Mouse (Mus musculus) CH12F3 (cell line): ENCODE measurements around the gene Kif12.

Experiments
- in situ Hi-C: fragments of 300-500 bp; cut with MboI; formaldehyde crosslinking; loops from 2 replicates; pipeline ENCODE4 v1.14.3; 2020; ENCODE audit warnings: low sequenced_read_pairs

The Kif12 gene

DNA sequence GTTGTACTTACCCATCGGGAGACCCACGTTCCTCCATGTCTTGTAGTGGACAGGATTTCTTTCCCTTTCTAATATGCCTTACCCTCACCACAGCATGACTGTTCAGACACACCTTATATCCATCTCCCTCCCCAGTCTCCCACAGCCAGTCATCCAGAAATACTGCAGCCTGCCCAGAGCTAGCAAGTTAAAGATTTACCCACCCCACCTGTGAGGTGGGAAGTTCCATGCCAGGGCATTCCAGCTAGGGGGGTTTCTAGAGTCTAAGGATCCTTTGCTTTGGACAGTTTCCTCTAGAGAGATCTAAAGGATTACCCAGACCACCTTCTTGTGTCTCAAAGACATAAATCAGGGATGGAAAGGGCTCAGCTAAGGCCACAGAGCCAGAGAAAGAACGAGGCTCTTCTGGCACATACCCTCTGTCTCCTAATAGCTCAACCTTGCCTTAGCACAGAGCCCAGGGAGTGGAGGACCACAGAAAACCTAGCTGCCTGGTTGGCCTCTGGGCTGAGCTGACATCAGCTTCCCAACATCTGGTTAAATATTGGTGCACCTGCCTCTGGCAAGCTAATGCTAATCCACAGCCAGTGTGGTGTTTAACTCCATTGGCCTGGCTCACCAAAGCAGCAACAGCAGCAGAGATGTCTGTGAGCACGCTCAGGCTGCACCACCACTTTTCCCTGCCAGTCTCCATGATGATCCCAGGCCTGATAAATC, at the start of gene Kif12:
TSS of gene Kif12 (minus strand) at position 163 of the 717 bp plus-strand sequence.
- in situ Hi-C loops: no loop called here

DNA sequence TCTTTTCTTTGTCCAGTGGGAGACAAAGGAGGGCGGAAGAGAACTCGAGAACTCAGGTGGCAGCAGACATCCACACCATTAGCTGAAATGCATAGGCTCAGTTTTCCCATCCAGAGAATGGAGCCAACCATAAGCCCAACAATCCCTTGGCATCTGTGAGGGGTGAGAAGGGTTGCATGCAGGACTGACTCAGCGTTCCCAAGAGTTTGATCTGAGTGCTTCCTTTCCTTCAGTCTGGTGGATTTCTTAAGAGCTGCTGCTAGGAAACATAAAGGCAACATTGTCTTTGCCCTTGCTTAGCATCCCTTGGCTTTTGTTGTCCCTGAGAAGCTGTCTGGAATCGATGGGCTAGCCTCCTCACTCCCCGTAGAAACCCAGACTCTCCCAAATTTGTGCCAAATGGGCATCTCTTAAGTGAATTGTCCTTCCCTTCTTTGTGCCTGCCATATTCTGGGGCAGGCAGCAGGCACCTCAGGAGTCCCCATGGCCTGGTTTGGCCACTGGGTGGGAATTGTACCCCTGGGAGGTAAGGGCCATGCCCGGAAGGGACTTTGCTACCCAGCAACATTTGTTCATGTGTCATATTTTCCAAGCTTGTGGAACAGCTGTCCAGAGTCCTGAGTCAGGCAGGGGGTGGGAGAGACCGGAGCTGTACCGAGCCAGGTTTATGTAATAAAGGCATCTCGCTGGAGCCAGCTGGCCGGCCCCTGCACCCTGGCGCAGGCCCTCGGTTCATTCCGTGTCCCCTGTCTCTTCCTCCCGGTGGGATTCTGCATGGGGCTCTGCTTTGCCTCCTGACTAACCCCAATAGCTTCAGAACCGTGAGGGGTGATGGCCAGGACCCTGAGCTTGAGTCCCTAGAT, 49.4 kb upstream of the Kif12 start:
- in situ Hi-C loops: no loop called here

DNA sequence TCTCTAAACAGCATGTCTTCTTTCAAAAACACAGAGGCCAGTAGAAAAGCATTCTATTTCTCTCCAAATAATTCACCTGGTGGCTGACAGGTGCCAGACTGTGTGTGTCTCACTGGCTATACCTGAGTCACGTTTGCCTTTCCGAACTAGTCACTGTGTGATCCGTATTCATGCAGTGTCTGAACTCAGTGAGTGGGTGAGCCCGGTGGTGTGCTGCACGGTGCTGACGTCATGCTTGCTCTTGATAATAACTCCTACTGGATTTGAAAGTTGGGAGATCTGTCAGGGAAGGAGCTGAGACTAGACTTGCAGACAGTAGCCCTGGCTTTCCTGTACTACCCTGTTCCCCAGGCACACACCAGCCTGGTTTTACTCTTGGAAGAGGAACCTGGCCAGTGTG, 47.7 kb upstream of the Kif12 start:
- in situ Hi-C loops: no loop called here

DNA sequence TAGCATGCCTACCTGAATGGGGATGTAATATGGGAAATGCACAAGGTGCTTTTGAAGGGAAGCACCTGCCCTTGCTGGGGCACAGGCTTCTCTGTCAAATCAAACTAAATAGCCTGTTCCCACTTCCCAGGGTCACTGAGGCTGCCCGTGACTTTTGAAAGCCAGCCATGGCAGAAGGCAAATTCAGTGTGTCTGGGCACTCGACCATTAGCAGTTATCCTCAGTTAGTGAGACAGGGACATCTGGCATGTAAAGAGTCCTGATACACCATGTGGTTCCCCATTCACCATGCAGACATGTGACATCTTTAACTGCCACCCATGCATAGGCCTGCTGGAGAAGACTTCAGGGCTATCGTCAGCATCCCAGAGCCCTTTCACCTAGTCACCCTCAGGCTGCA, 47.1 kb upstream of the Kif12 start:
- in situ Hi-C loops: no loop called here

DNA sequence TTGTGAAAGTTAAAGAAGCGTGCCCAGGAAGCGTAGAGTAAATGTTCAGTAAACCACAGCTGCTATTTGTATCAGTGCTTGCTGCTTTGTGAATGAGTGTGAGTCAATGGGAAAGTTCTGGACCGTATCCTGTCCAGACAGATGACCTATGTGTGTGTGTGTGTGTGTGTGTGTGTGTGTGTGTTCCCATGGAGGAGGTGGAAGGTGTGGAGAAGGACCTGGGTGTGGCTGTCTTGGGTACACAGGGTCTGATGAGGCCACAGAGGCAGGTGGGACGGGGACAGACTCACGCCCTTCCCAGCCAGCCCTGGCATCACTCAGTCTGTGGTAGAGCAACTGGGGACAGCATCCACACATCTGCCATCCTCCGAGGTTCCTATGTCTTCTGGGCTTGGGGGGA, 45.6 kb upstream of the Kif12 start:
- in situ Hi-C loops: no loop called here

DNA sequence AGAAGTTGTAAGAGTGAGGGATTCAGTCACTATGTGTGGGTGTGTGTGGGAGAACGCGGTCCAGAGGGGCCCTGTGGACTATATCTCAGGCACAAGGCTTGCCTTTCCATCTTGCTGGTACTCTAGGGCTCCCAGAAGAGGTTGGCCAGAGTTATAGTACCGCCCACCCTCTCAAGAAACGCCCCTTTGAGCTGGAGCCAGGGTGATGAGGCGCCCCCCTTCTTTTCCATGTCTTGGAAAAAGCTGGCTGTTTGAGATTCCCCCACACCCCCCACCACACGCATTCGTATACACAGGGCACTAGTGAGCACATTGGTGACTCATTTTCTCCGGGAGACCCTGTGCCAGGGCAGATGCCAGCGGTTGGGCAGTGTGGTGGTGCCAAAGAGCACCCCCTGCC, 44.6 kb upstream of the Kif12 start:
- in situ Hi-C loops: no loop called here

DNA sequence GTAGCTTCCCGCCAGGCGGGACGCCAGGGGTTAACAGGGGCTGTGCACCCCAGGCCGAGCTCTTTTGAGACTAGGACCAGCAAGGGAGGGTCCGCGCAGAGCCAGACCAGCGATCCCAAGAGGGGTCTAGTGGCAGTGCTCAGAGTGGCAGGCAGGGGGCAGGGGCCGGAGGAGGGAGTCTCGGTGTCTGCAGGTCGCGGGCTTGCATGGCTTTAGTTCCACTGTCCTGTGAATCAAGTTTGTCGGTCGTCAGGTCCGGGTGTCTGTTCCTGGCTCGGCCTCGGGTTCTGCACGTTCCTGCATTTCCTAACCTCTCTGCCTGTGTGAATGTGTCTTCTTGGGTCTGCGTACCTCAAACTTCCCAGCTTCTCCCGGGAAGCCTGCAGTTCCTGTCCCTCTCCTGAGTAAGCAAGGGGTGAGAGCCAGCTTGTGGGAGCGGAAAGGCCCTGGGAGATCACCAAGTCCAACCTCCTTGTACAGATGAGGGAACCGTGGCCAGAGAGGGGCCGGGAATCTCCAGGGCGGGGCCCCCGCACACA, 44.1 kb upstream of the Kif12 start:
- in situ Hi-C loops: no loop called here

DNA sequence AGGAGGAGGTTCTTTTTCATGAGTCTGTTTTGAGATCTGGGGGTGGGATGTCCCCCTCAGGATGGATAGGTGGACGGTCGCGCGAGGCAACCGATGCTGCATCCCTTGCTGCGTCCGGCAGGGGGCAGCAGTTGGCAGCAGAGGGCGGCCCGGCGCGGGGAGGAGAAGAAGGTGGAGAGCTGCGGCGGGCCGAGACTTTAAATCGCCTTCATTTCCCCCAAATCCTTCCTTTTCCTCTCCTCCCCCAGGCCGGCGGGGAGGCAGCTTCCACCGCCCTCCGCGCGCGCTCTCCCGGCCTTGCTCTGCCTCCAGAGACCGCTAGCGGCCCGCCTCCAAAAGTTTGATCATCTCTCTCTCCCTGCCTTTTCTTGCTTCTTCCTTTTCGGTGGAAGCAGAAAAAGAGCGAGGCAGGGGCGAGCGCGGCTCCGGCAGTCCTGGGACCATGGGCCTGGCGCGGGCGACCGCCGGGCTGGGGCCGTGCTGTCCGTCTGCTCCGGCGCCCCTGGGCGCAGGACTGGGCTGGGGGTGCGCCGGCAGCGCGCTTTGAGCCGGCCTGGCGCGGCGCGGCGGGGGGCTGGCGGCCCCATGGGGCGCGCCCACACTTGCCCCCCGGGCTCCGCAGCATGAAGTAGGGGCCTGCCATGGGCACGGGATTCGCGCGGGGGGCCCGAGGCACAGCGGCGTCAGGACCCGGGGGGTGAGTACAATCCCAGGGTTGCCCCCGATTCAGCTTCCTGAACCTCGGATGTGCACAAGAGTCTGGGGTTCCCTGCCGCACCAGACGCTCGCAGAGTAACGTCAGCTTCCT, 43.5 kb upstream of the Kif12 start:
- in situ Hi-C loops: no loop called here

DNA sequence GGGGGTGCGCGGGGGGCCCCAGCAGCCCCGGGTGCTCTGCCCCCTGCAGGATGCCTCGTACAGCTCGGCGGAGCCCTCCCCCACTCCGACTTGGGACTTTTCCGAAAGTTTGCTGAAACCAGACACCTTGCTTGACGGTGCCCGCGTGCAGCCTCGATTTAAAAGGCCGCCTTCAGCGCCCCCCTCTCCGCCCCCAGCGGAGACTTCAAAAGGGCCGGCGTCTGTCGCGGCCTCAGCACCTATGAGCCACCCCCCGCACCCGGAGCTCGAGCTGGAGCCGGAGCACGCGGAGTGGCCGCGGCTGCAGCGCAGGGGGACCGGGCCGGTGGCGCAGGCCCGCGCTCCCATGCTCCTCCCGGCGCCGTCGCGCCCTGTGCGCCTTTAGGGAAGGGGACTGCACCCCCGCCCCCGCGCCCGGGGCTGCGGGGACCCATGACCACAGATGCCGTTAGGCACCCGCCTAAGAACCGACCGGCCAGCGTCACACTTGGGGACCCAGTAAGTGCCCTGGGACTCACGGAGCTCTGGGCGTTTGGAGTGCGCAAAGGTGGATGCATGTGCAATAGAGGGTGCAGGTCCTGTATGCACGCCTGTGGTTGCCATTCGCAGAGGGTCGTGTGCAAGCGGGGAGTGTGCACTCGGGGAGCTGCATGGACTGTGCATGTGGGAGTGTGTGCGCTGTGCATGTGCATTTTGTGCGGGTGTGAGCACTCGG, 42.1 kb upstream of the Kif12 start, which contains the start of gene Col27a1:
TSS of gene Col27a1 (plus strand) at position 98 of the 715 bp plus-strand sequence.
- in situ Hi-C loops: no loop called here

DNA sequence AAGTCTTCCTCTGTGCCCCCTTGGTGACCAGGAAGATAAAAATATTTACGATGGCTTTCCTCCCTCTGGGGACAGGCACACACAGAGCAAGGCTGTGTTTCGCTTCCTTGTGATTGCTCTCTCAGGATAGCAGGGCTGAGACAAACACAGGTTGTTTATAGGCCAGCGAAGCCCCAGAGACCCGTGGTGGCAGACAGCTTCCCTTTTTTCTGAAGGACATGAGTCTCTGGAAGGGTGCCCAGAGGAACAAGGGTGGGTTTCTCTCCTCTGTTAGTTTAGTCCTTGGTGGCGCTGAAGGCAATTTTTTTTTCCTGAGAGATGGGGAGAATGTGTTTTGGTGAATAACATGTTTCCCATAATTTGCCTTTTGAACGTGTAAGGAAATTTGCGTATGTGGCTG, 33.7 kb upstream of the Kif12 start:
- in situ Hi-C loops: no loop called here

DNA sequence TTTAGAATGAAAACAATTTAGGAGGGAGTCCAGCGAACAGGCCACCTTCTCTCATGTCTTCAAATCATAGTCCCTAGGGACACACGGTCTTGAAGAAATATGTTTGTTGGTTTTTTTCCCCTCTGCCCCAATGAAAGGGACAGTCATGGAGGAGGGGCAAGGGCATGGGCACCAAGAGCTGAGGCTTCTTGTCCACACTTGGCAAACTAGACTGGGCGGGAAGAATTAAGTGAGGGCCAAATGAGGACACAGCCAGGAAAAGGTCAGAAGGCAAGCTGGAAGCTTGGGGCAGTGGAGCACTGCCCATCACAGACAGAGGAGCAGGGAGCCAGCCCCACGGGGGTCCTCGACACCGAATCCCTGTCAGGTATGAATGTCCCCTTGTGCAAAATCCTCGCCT, 31.9 kb upstream of the Kif12 start:
- in situ Hi-C loops: no loop called here

DNA sequence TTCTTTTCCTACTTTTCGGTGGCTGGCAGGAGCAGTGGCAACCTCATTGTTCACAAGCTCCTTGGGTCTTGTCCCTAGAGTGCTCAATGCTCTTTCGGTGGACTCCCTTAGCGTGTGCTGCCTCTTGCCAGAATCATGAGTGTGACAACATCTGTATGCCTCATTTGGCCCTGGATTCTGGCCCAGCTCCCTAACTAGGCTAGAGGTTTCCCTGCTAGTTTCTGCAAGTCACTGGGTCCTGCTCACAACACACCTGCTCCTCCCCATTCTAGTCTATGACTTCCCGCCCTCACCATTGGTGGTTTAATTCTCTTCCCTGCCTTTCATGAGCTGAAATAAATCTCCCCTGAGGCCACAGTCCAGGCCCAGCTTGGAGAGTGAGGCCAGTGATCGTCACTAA, 27.4 kb upstream of the Kif12 start:
- in situ Hi-C loops: no loop called here

DNA sequence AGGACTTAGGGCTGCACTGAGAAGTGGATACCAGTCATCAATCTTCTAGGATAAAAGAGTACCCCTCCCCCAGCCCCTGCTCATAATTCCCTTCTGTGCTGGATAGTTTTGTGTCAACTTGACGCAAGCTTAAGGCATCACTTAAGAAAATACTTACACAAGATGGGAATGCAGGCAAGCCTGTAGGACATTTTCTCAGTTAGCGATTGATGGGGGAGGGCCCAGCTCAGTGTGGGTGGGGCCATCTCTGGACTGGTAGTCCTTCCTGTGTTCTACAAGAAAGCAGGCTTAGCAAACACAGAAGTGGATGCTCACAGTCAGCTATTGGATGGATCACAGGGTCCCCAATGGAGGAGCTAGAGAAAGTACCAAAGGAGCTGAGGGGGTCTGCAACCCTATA, 22.4 kb upstream of the Kif12 start:
- in situ Hi-C loops: no loop called here

DNA sequence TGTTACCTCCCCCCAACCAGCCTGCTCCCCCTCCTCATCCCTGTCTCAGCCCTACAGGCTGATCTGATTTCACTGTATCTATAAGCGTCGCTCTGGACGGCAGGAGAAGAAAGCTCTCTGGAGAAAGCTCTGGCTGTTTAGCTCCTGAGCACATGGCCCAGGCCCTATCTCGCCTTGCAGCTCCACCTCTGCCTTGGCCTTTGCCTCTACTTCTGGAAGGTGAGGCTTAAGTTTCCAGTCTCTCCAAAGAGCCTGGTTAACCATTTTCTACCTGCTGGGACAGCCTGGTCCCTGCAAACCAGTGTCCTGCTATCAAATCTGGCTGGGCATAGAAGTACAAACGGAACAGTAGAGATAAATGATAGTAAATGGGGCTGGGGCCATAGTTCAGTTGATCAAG, 19.7 kb upstream of the Kif12 start:
- in situ Hi-C loops: no loop called here

DNA sequence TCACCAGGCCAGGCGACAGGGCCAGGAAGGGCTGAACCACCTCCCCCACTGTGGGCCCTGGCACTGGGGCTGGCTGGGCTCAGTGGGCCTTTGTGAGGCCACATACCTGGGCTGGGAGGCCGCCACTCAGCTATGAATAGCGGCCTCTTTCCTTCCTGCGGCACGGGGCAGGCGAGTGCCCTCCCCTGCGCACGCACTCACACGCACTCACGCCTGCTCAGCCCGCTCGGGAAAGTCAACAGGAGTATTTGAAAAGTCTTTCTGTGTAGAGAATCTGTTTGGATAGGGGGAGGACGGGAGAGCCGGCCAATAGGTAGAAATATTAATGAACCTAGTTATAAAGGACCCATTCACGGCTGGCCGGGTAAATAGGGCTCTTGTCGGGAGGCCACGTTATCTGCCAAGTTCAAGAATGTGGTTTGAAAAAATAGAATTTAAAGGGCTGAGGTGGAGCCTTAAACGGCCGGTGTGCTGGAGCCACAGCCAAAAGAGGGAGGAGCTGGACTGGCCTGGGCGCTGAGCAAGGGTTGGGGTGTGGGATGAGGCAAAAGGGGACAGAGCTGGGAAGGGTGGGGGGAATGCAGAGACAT, 14.4 kb upstream of the Kif12 start:
- in situ Hi-C loops: loop anchor here (10.0 kb wide), 1 partner anchor 118 kb away; no protein-coding TSS in a partner anchor

DNA sequence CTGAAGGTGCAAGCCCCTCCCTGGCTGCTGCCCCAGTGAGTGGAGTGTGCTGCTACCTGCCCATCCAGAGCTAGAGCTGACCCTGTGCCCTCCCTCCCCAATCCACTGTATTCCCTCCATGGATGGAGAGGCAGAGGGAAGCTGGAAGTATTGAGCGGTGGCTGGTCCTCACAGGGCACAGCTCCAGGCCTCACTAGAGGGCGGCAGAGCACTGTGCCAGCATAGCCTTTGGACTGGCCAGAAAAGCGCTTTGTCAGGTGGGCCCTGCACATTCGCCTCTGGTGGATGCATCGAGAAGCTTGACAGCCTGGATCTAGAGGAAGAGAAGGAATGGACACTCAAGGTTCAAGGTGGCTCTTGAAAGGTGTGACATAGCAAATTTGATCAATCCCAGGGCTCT, 9.6 kb upstream of the Kif12 start:
- in situ Hi-C loops: loop anchor here (10.0 kb wide), 1 partner anchor 123 kb away; no protein-coding TSS in a partner anchor

DNA sequence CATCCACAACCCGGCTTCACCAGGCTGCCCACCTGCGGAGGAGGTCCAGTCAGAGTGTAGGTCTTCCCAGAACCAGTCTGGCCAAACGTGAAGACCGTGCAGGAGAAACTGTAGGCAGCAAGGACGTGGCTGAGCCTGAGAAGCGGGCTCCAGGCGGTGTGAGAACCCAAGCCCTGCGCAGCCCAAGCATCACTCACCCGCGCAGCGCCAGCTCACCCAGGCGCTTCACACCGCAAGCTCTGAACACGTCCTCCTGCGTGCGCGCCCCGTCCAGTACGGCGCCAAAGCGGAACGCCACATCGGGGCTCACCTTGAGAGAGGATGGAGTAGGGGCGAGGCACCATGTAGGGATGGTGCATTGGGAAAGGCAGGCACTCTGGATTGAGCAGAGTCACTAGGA, 809 bp downstream of the Kif12 start:
- in situ Hi-C loops: no loop called here

DNA sequence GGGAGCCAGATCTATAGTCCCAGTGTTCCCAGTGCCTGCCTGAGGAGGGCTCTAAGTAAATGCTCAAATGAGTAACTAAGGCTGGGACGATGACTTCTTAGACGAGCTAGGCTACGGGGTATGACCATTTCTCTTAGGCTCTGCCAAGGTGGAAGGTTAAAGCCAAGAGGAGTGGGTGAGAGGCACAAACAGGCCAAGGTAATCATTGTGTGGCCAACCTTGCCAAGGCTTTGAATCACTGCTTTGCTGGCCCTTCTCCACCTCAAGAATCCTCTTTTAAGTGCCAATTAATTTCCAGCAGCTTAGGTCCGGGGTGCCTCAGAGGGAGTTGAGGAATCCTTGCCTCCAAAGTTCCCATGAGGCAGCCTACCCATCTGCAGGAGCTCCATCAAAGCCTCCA, 1.9 kb downstream of the Kif12 start:
- in situ Hi-C loops: no loop called here

DNA sequence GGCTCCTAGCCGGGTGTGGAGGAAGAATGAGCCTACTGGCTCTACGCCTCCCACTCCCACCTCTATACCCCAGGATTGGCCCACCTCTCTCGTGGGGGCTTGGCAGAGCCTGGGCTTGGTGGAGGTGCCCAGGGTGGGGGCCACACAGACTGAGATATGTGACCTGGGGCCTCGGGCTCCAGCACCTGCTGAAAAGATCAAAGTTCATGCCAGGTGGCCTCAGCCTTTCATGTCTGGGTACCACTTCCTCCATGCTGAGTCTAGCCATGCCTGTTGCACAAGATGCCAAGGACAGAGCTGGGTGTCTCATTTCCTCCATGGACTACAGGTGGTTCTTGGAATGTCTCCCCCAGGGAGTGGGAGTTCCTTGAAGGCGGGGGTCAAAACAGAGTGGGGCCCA, 5.6 kb downstream of the Kif12 start:
- in situ Hi-C loops: loop anchor here (10.0 kb wide), 1 partner anchor 148 kb away; no protein-coding TSS in a partner anchor

DNA sequence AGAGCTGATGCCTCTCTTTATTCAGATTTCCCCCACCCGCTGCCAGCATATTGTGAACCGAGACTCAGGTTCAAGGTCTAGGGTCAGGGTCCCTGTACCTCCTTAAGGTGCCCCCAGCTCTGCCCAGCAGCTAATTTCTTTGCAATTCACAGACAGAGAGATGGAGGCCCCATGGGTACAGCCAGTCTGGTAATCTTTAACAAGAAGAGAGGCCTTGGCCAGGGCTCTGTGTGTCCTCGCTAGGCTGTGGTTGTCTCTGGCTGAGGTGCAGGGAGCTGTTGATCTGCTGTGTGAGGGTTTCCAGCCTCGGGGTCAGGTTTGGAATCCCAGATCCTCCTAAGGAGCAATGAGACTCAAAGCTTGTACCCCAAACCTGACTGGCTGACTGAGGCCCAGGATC, 6.3 kb downstream of the Kif12 start:
- in situ Hi-C loops: loop anchor here (10.0 kb wide), 1 partner anchor 149 kb away; no protein-coding TSS in a partner anchor
